Comparison of ENCODE assay signal across 20 mouse cellular contexts in genomic region chr7:130713319-130713718, GRCm38 (mm10).
A peak's percentile ranks its signal among the peaks of the same experiment; 100 is the strongest.
DNase-seq lines count a peak whose midpoint lies in the region; ATAC-seq lines count a peak whose summit lies in the region.
"Had no signal": no experiment of that assay in that cellular context is flagged by ENCODE, and none has a peak within 500 bp of the region (broad histone marks: within the 10 kb centered on the region; RNA-seq: fewer than 3 reads in every experiment).

No protein-coding gene starts in this region.

- 74% methylated on average over 6 of the region's 6 CpGs for WGBS in forebrain, embryonic 10.5 days
- 67% methylated on average over 6 of the region's 6 CpGs for WGBS in forebrain, embryonic 11.5 days
- WGBS in midbrain, embryonic 15.5 days, result 24% methylated on average over 6 of the region's 6 CpGs
- WGBS in midbrain, embryonic 14.5 days, result 28% methylated on average over 6 of the region's 6 CpGs
- 40% methylated on average over 6 of the region's 6 CpGs for WGBS in forebrain, embryonic 15.5 days
- WGBS in midbrain, embryonic 16.5 days, result 25% methylated on average over 6 of the region's 6 CpGs

- no peak for DNase-seq in forebrain, embryonic 10.5 days (ENCODE audit: extremely low spot score, low spot score)
- no peak for DNase-seq in forebrain, embryonic 11.5 days (ENCODE audit: low spot score)
- DNase-seq in midbrain, embryonic 14.5 days, result no peak
- DNase-seq in adipocyte (ENCODE audit: low spot score), result no peak
- no peak for DNase-seq in right cerebral cortex, postnatal 36 days (ENCODE audit: low spot score in 2 of 2)
- DNase-seq: adrenal gland, postnatal 25 days; cerebellum, postnatal 14 days; heart, postnatal 36 days; liver, embryonic 13.5 days; lung, embryonic 14.5 days; lung, postnatal 4 days; thymus, adult 2 months had no signal

- ATAC-seq in forebrain, embryonic 11.5 days (replicated peaks; ENCODE audit: low FRiP score), result no peak
- no peak for ATAC-seq in midbrain, embryonic 15.5 days (replicated peaks)
- ATAC-seq in midbrain, embryonic 14.5 days (ENCODE audit: low FRiP score, low TSS enrichment), result no peak
- no peak for ATAC-seq in forebrain, embryonic 15.5 days (replicated peaks)
- ATAC-seq in midbrain, embryonic 16.5 days, result no peak
- ATAC-seq: intestine, embryonic 15.5 days had no signal

- no peaks in the 10 kb centered on the region for H3K9me3 ChIP-seq in forebrain, embryonic 10.5 days
- H3K9me3 ChIP-seq in forebrain, embryonic 11.5 days (ENCODE audit: control insufficient read depth, low read length), result no peaks in the 10 kb centered on the region
- H3K9me3 ChIP-seq in midbrain, embryonic 15.5 days, result no peaks in the 10 kb centered on the region
- no peaks in the 10 kb centered on the region for H3K9me3 ChIP-seq in midbrain, embryonic 14.5 days (ENCODE audit: control insufficient read depth, low read length)
- H3K9me3 ChIP-seq in forebrain, embryonic 15.5 days, result no peaks in the 10 kb centered on the region
- no peaks in the 10 kb centered on the region for H3K9me3 ChIP-seq in midbrain, embryonic 16.5 days (replicated peaks; ENCODE audit: control insufficient read depth, low read length, poor library complexity, severe bottlenecking)
- H3K9me3 ChIP-seq: embryonic facial prominence, embryonic 13.5 days; heart, embryonic 12.5 days; intestine, embryonic 15.5 days; limb, embryonic 13.5 days; liver, embryonic 13.5 days; stomach, embryonic 15.5 days had no signal

- peaks cover 33% of the 10 kb centered on the region for H3K36me3 ChIP-seq in forebrain, embryonic 10.5 days (replicated peaks)
- peaks cover 3% of the 10 kb centered on the region; the same call in 1 of the 2 replicates for H3K36me3 ChIP-seq in forebrain, embryonic 11.5 days (ENCODE audit: control insufficient read depth, insufficient read depth, low read length)
- H3K36me3 ChIP-seq in midbrain, embryonic 15.5 days (replicated peaks), result no peaks in the 10 kb centered on the region; the same call in 1 of the 2 replicates
- peaks cover 19% of the 10 kb centered on the region for H3K36me3 ChIP-seq in midbrain, embryonic 14.5 days (ENCODE audit: control insufficient read depth, insufficient read depth, low read length)
- peaks cover 15% of the 10 kb centered on the region for H3K36me3 ChIP-seq in forebrain, embryonic 15.5 days
- H3K36me3 ChIP-seq in midbrain, embryonic 16.5 days (ENCODE audit: control insufficient read depth, insufficient read depth, low read length), result peaks cover 14% of the 10 kb centered on the region
- H3K36me3 ChIP-seq: liver, embryonic 13.5 days; stomach, embryonic 15.5 days had no signal

- peaks cover 31% of the 10 kb centered on the region for H3K4me1 ChIP-seq in forebrain, embryonic 10.5 days
- H3K4me1 ChIP-seq in forebrain, embryonic 11.5 days (replicated peaks; ENCODE audit: control insufficient read depth, insufficient read depth, low read length), result 0 out of 2 replicates have a peak, but pooled peaks cover 4% of the 10 kb centered on the region
- H3K4me1 ChIP-seq in midbrain, embryonic 15.5 days, result peaks cover 35% of the 10 kb centered on the region
- peaks cover 33% of the 10 kb centered on the region for H3K4me1 ChIP-seq in midbrain, embryonic 14.5 days (ENCODE audit: control insufficient read depth, insufficient read depth, low read length)
- peaks cover 42% of the 10 kb centered on the region for H3K4me1 ChIP-seq in forebrain, embryonic 15.5 days
- H3K4me1 ChIP-seq in midbrain, embryonic 16.5 days (ENCODE audit: control insufficient read depth, insufficient read depth, low read length), result peaks cover 32% of the 10 kb centered on the region

- H3K9ac ChIP-seq in forebrain, embryonic 11.5 days (ENCODE audit: low read length), result no peak overlapping the region
- H3K9ac ChIP-seq in midbrain, embryonic 15.5 days, result no peak overlapping the region
- no peak overlapping the region; the same call in 1 of the 2 replicates for H3K9ac ChIP-seq in midbrain, embryonic 14.5 days (replicated peaks; ENCODE audit: low read length)
- no peak overlapping the region for H3K9ac ChIP-seq in forebrain, embryonic 15.5 days (replicated peaks)
- no peak overlapping the region for H3K9ac ChIP-seq in midbrain, embryonic 16.5 days (ENCODE audit: low read depth, low read length)
- H3K9ac ChIP-seq: embryonic facial prominence, embryonic 13.5 days; heart, embryonic 12.5 days; intestine, embryonic 15.5 days; limb, embryonic 13.5 days; liver, embryonic 13.5 days; lung, embryonic 14.5 days; stomach, embryonic 15.5 days had no signal

- peak overlapping the region; percentile 51; the same call in 1 of the 2 replicates for H3K27ac ChIP-seq in forebrain, embryonic 10.5 days
- no peak overlapping the region for H3K27ac ChIP-seq in forebrain, embryonic 11.5 days (ENCODE audit: low read depth, low read length)
- peak overlapping the region; percentile 57; the same call in 1 of the 2 replicates for H3K27ac ChIP-seq in midbrain, embryonic 15.5 days
- H3K27ac ChIP-seq in midbrain, embryonic 14.5 days (replicated peaks; ENCODE audit: low read depth, low read length), result no peak overlapping the region; the same call in 1 of the 2 replicates
- H3K27ac ChIP-seq in forebrain, embryonic 15.5 days (replicated peaks), result peak overlapping the region; percentile 4; the same call in 1 of the 2 replicates
- peak overlapping the region; percentile 34; the same call in 1 of the 2 replicates for H3K27ac ChIP-seq in midbrain, embryonic 16.5 days (ENCODE audit: low read length)
- H3K27ac ChIP-seq: embryonic facial prominence, embryonic 13.5 days; intestine, embryonic 15.5 days; limb, embryonic 13.5 days; liver, embryonic 13.5 days; stomach, embryonic 15.5 days had no signal

- no peaks in the 10 kb centered on the region for H3K27me3 ChIP-seq in forebrain, embryonic 10.5 days (ENCODE audit: poor library complexity, severe bottlenecking)
- no peaks in the 10 kb centered on the region for H3K27me3 ChIP-seq in forebrain, embryonic 11.5 days (ENCODE audit: control insufficient read depth, insufficient read depth, low read length)
- no peaks in the 10 kb centered on the region for H3K27me3 ChIP-seq in midbrain, embryonic 15.5 days (replicated peaks)
- no peaks in the 10 kb centered on the region for H3K27me3 ChIP-seq in midbrain, embryonic 14.5 days (ENCODE audit: control insufficient read depth, insufficient read depth, low read length)
- no peaks in the 10 kb centered on the region for H3K27me3 ChIP-seq in forebrain, embryonic 15.5 days
- H3K27me3 ChIP-seq in midbrain, embryonic 16.5 days (ENCODE audit: control insufficient read depth, insufficient read depth, low read depth, low read length), result no peaks in the 10 kb centered on the region
- H3K27me3 ChIP-seq: embryonic facial prominence, embryonic 13.5 days; heart, embryonic 12.5 days; intestine, embryonic 15.5 days; limb, embryonic 13.5 days; liver, embryonic 13.5 days; stomach, embryonic 15.5 days had no signal

- no peak overlapping the region for H3K4me3 ChIP-seq in forebrain, embryonic 10.5 days
- H3K4me3 ChIP-seq in forebrain, embryonic 11.5 days (ENCODE audit: low read depth, low read length), result no peak overlapping the region
- H3K4me3 ChIP-seq in midbrain, embryonic 15.5 days, result no peak overlapping the region
- no peak overlapping the region for H3K4me3 ChIP-seq in midbrain, embryonic 14.5 days (replicated peaks; ENCODE audit: low read depth, low read length)
- no peak overlapping the region for H3K4me3 ChIP-seq in forebrain, embryonic 15.5 days
- H3K4me3 ChIP-seq in midbrain, embryonic 16.5 days (ENCODE audit: low read depth, low read length), result no peak overlapping the region
- H3K4me3 ChIP-seq: embryonic facial prominence, embryonic 13.5 days; heart, embryonic 12.5 days; intestine, embryonic 15.5 days; limb, embryonic 13.5 days; liver, embryonic 13.5 days; stomach, embryonic 15.5 days had no signal

- no peak overlapping the region for H3K4me2 ChIP-seq in forebrain, embryonic 11.5 days (ENCODE audit: low read depth, low read length, severe bottlenecking)
- H3K4me2 ChIP-seq in midbrain, embryonic 15.5 days, result no peak overlapping the region
- no peak overlapping the region for H3K4me2 ChIP-seq in midbrain, embryonic 14.5 days (ENCODE audit: low read length)
- no peak overlapping the region for H3K4me2 ChIP-seq in forebrain, embryonic 15.5 days (replicated peaks)
- no peak overlapping the region for H3K4me2 ChIP-seq in midbrain, embryonic 16.5 days (ENCODE audit: low read length)
- H3K4me2 ChIP-seq: embryonic facial prominence, embryonic 13.5 days; heart, embryonic 12.5 days; intestine, embryonic 15.5 days; limb, embryonic 13.5 days; liver, embryonic 13.5 days; lung, embryonic 14.5 days; stomach, embryonic 15.5 days had no signal

Comparison
In these comparisons a context has a peak if more than half of its experiments do, and no peak if none do; other contexts are left out.
1. H3K27ac ChIP-seq: peak in forebrain, embryonic 10.5 days (single experiment), midbrain, embryonic 15.5 days (single experiment), forebrain, embryonic 15.5 days (single experiment) and midbrain, embryonic 16.5 days (single experiment); none in forebrain, embryonic 11.5 days (single experiment) and midbrain, embryonic 14.5 days (single experiment).